Comparison of ENCODE assay signal across 10 mouse cellular contexts in genomic region chr11:51643761-51644160, GRCm38 (mm10). TPM values are rescaled to one million over a fixed set of nuclear protein-coding genes. Genes with fewer than 3 reads are reported as not detected.
A peak's percentile ranks its signal among the peaks of the same experiment; 100 is the strongest.
DNase-seq lines count a peak whose midpoint lies in the region; ATAC-seq and TF ChIP-seq lines count a peak whose summit lies in the region.
"Had no signal": no experiment of that assay in that cellular context is flagged by ENCODE, and none has a peak within 500 bp of the region (broad histone marks: within the 10 kb centered on the region; RNA-seq: fewer than 3 reads in every experiment).

No protein-coding gene starts in this region.

- peaks cover 24% of the 10 kb centered on the region for H3K36me3 ChIP-seq in heart, postnatal 0 days (replicated peaks; ENCODE audit: control insufficient read depth, insufficient read depth, low read length)
- H3K36me3 ChIP-seq in E14TG2a.4 (ENCODE audit: insufficient read depth, low read length), result peaks cover 91% of the 10 kb centered on the region
- peaks cover 35% of the 10 kb centered on the region for H3K36me3 ChIP-seq in limb, embryonic 14.5 days (ENCODE audit: control insufficient read depth, insufficient read depth, low read length)
- H3K36me3 ChIP-seq: forebrain, embryonic 12.5 days had no signal

- H3K4me3 ChIP-seq in heart, postnatal 0 days (ENCODE audit: low read depth, low read length), result peak overlapping the region; percentile 3; the same call in 1 of the 2 replicates
- H3K4me3 ChIP-seq in E14TG2a.4 (replicated peaks; ENCODE audit: low read length), result peak overlapping the region; percentile 97
- H3K4me3 ChIP-seq in limb, embryonic 14.5 days (replicated peaks; ENCODE audit: low read length), result no peak overlapping the region
- H3K4me3 ChIP-seq: forebrain, embryonic 12.5 days had no signal

- H3K9me3 ChIP-seq in heart, postnatal 0 days (replicated peaks; ENCODE audit: control insufficient read depth, low read length), result no peaks in the 10 kb centered on the region
- H3K9me3 ChIP-seq in E14TG2a.4 (ENCODE audit: low read length), result no peaks in the 10 kb centered on the region
- no peaks in the 10 kb centered on the region for H3K9me3 ChIP-seq in limb, embryonic 14.5 days (ENCODE audit: control insufficient read depth, low read length)
- H3K9me3 ChIP-seq: forebrain, embryonic 12.5 days had no signal

- peaks cover 15% of the 10 kb centered on the region; the same call in 1 of the 2 replicates for H3K4me1 ChIP-seq in heart, postnatal 0 days (ENCODE audit: control insufficient read depth, insufficient read depth)
- H3K4me1 ChIP-seq in E14TG2a.4 (replicated peaks; ENCODE audit: low read depth, low read length), result peaks cover 99% of the 10 kb centered on the region
- H3K4me1 ChIP-seq in limb, embryonic 14.5 days (ENCODE audit: control insufficient read depth, insufficient read depth, low read length), result peaks cover 6% of the 10 kb centered on the region

- H3K9ac ChIP-seq in heart, postnatal 0 days (replicated peaks; ENCODE audit: low read depth, low read length), result no peak overlapping the region
- H3K9ac ChIP-seq in limb, embryonic 14.5 days (ENCODE audit: low read depth, low read length, severe bottlenecking), result no peak overlapping the region
- H3K9ac ChIP-seq: forebrain, embryonic 12.5 days had no signal

- no peak for DNase-seq in heart, postnatal 0 days (ENCODE audit: low spot score)
- no peak for DNase-seq in heart, adult 11 months
- DNase-seq in cerebellum, adult 8-10 months, result peak; percentile 48
- no peak for DNase-seq in limb, embryonic 14.5 days (ENCODE audit: low spot score)
- no peak for DNase-seq in ovary, postnatal 10 days (ENCODE audit: low spot score)
- DNase-seq in layer of hippocampus, adult 9-11 months, result no peak

- H3K27ac ChIP-seq in heart, postnatal 0 days (ENCODE audit: low read depth), result peak overlapping the region; percentile 62; the same call in 1 of the 2 replicates
- H3K27ac ChIP-seq in limb, embryonic 14.5 days (replicated peaks; ENCODE audit: low read depth, low read length), result no peak overlapping the region
- H3K27ac ChIP-seq: forebrain, embryonic 12.5 days; macrophage had no signal

- no peak for TF ChIP-seq POLR2A in limb, embryonic 14.5 days (IDR thresholded peaks at IDR 0.05; ENCODE audit: borderline replicate concordance, extremely low read depth, insufficient read depth, insufficient read length)

- TF ChIP-seq EP300 in heart, postnatal 0 days (IDR thresholded peaks at IDR 0.05; ENCODE audit: low read depth), result no peak

- peak overlapping the region; percentile 26; the same call in 1 of the 2 replicates for H3K4me2 ChIP-seq in heart, postnatal 0 days (ENCODE audit: low read depth, low read length)
- no peak overlapping the region for H3K4me2 ChIP-seq in limb, embryonic 14.5 days (replicated peaks; ENCODE audit: low read depth, low read length, severe bottlenecking)
- H3K4me2 ChIP-seq: forebrain, embryonic 12.5 days had no signal

- no peak for ATAC-seq in heart, postnatal 0 days (ENCODE audit: insufficient read depth, low read depth)
- peak; percentile 50 for ATAC-seq in limb, embryonic 14.5 days (ENCODE audit: low FRiP score, low read depth)
- ATAC-seq in inflammation-experienced regulatory T-cells, adult 6 months, result no peak

- no peaks in the 10 kb centered on the region for H3K27me3 ChIP-seq in heart, postnatal 0 days (ENCODE audit: control insufficient read depth, insufficient read depth, low read length)
- H3K27me3 ChIP-seq in E14TG2a.4 (ENCODE audit: insufficient read depth, low read length), result no peaks in the 10 kb centered on the region
- no peaks in the 10 kb centered on the region for H3K27me3 ChIP-seq in limb, embryonic 14.5 days (ENCODE audit: control insufficient read depth, insufficient read depth, low read length)

- TF ChIP-seq CTCF in heart, postnatal 0 days (IDR thresholded peaks at IDR 0.05; ENCODE audit: low read depth), result no peak
- TF ChIP-seq CTCF in E14TG2a.4 (conservative IDR thresholded peaks at IDR 0.05; ENCODE audit: low read length), result no peak

- 54% methylated on average over 15 of the region's 15 CpGs for WGBS in heart, postnatal 0 days
- 57% methylated on average over 15 of the region's 15 CpGs for WGBS in limb, embryonic 14.5 days

RNA-seq across cellular contexts. Expression of gene N4bp3, which starts 6.9 kb away (rescaled TPM):
- total RNA-seq in heart, postnatal 0 days (2014; rRNA removed; ENCODE audit: low replicate concordance), result 31.2 and 34.8 TPM in 2 replicates
- 18.1 and 20.2 TPM in 2 replicates for polyA plus RNA-seq in heart, postnatal 0 days (2015; fragmentation: Nextera tagmentation; extraction: Ambion mirVana)
- 22.9 and 27.2 TPM in 2 replicates for polyA plus RNA-seq in limb, embryonic 14.5 days (2012; rRNA removed)
- polyA plus RNA-seq in limb, embryonic 14.5 days (2014; fragmentation: Nextera tagmentation; extraction: Ambion mirVana), result 28.4 and 33.1 TPM in 2 replicates
- 1 to 10 TPM; 1.3 to 2.4 (median 1.4) TPM for polyA plus RNA-seq in inflammation-experienced regulatory T-cells, adult 6 months (2017; shearing (Covaris generic))

RNA-seq across cellular contexts. Expression of gene D930048N14Rik, which starts 7.0 kb away (rescaled TPM):
- total RNA-seq in heart, postnatal 0 days (2014; rRNA removed; ENCODE audit: low replicate concordance), result 0.08 and 0.58 TPM in 2 replicates
- 0.74 and 0.78 TPM in 2 replicates for polyA plus RNA-seq in heart, postnatal 0 days (2015; fragmentation: Nextera tagmentation; extraction: Ambion mirVana)
- 13.0 and 15.0 TPM in 2 replicates for polyA plus RNA-seq in limb, embryonic 14.5 days (2012; rRNA removed)
- polyA plus RNA-seq in limb, embryonic 14.5 days (2014; fragmentation: Nextera tagmentation; extraction: Ambion mirVana), result 4.2 and 4.5 TPM in 2 replicates
- 1 to 10 TPM in 2 of 3 experiments, under 1 TPM in 1; 0.86 to 1.5 (median 1.0) TPM for polyA plus RNA-seq in inflammation-experienced regulatory T-cells, adult 6 months (2017; shearing (Covaris generic))

RNA-seq across cellular contexts. Expression of gene Rmnd5b, which starts 8.1 kb away (rescaled TPM):
- 38.6 and 54.3 TPM in 2 replicates for total RNA-seq in heart, postnatal 0 days (2014; rRNA removed; ENCODE audit: low replicate concordance)
- polyA plus RNA-seq in heart, postnatal 0 days (2015; fragmentation: Nextera tagmentation; extraction: Ambion mirVana), result 25.8 and 30.0 TPM in 2 replicates
- polyA plus RNA-seq in limb, embryonic 14.5 days (2012; rRNA removed), result 49.3 and 57.9 TPM in 2 replicates
- polyA plus RNA-seq in limb, embryonic 14.5 days (2014; fragmentation: Nextera tagmentation; extraction: Ambion mirVana), result 57.4 and 59.7 TPM in 2 replicates
- 10 to 100 TPM; 35.7 to 40.3 (median 38.6) TPM for polyA plus RNA-seq in inflammation-experienced regulatory T-cells, adult 6 months (2017; shearing (Covaris generic))

RNA-seq across cellular contexts. Expression of gene Nhp2, which starts 24.2 kb away (rescaled TPM):
- total RNA-seq in heart, postnatal 0 days (2014; rRNA removed; ENCODE audit: low replicate concordance), result 34.1 and 58.2 TPM in 2 replicates
- 59.7 and 61.4 TPM in 2 replicates for polyA plus RNA-seq in heart, postnatal 0 days (2015; fragmentation: Nextera tagmentation; extraction: Ambion mirVana)
- 77.9 and 89.0 TPM in 2 replicates for polyA plus RNA-seq in limb, embryonic 14.5 days (2012; rRNA removed)
- polyA plus RNA-seq in limb, embryonic 14.5 days (2014; fragmentation: Nextera tagmentation; extraction: Ambion mirVana), result 165 and 176 TPM in 2 replicates
- 100 to 1,000 TPM; 100 to 149 (median 102) TPM for polyA plus RNA-seq in inflammation-experienced regulatory T-cells, adult 6 months (2017; shearing (Covaris generic))

RNA-seq across cellular contexts. Expression of gene Hnrnpab, which starts 37.1 kb away (rescaled TPM):
- 136 and 225 TPM in 2 replicates for total RNA-seq in heart, postnatal 0 days (2014; rRNA removed; ENCODE audit: low replicate concordance)
- 156 and 159 TPM in 2 replicates for polyA plus RNA-seq in heart, postnatal 0 days (2015; fragmentation: Nextera tagmentation; extraction: Ambion mirVana)
- polyA plus RNA-seq in limb, embryonic 14.5 days (2012; rRNA removed), result 465 and 516 TPM in 2 replicates
- 480 and 522 TPM in 2 replicates for polyA plus RNA-seq in limb, embryonic 14.5 days (2014; fragmentation: Nextera tagmentation; extraction: Ambion mirVana)
- 10 to 100 TPM; 32.6 to 39.5 (median 35.5) TPM for polyA plus RNA-seq in inflammation-experienced regulatory T-cells, adult 6 months (2017; shearing (Covaris generic))
